Mouse (Mus musculus): Measurements from ENCODE around the gene 1700113H08Rik.

GRCm38 (mm10) chr10:87037062-87037461, 20.8 kb upstream of the 1700113H08Rik start:
- TF ChIP-seq POLR2A (IDR thresholded peaks at IDR 0.05; ENCODE audit: borderline replicate concordance, control insufficient read depth, low read depth, low read length) (no peak), CTCF (IDR thresholded peaks at IDR 0.05; ENCODE audit: control insufficient read depth, insufficient read depth, low read length) (no peak)

Data from bone marrow, adult 2 months (tissue).